Mouse (Mus musculus) heart, adult 8-10 months (tissue): ENCODE results near the gene Cyp2c69. TPM values are rescaled to one million over a fixed set of nuclear protein-coding genes. Genes with fewer than 3 reads are reported as not detected.
"Not testable (repeated sequence)": the region's sequence is repeated elsewhere in the genome, so short reads cannot be mapped to it uniquely, and the experiment has no call there.

ENCODE experiments used
- DNase-seq: peaks from one replicate; pipeline ENCODE4 v3.0.0; 2022; ENCODE audit warnings: low spot score
- total RNA-seq, 4 experiments: library from RNA; stranded (reverse); gene quantifications; 2 replicates each; pipeline ENCODE4 v1.2.4; 2022

The Cyp2c69 gene
- total RNA-seq = not detected

DNA sequence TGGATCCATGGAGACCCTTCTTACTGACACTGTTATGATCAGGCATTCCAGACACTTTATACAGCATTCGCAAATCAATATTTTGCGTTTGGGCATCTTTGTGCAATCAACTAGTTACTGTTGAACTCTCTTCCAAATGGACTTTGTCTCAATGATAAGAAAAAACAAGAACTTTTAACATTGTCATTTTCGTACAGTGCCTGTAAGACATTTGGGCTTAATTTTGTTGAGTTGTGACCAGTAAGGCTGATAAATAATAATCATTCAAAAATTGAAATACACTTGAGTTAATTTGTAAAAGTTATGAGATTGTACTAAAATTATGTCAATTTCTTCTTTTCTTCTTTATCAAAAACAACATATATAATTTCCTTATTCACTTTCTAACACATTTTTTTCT is at the start of gene Cyp2c69:
TSS of gene Cyp2c69 (minus strand) at position 101 of the 400 bp plus-strand sequence.
- not testable (repeated sequence) for DNase-seq

DNA sequence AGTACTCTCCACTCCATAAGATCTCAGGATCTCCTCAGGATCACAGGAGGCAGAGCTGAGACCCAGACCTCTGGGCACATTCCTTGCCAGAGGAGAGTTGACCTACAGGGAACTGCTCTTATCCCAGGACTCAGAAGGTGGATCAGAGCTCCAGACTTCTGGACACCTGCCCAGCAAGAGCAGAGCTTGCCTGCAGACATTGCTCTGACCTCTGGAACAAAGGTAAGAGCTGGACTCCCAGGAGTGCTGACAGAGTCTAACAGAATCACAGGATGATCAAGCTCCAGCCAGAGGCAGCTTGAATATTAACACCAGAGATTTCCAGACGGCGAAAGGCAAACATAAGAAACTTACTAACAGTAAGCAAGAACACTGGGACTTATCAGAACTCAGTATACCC is 48.8 kb upstream of the Cyp2c69 start:
- no peak for DNase-seq

DNA sequence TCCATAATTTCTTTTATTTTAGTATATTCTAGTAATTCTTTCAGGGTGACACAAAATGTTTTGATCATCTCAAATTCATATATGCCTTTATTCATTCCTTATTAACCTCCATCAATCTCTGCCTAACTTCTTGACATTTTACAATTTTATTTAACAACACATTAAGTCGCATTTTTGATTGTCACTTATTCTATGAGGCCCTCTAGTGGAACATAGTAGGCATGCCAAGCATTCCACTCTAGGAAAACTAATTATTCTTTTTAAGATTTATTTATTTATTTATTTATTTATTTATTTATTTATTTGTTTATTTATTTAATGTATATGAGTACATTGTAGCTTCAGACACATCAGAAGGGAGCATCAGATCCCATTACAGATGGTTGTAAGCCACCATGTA is 43.4 kb upstream of the Cyp2c69 start:
- no peak for DNase-seq

DNA sequence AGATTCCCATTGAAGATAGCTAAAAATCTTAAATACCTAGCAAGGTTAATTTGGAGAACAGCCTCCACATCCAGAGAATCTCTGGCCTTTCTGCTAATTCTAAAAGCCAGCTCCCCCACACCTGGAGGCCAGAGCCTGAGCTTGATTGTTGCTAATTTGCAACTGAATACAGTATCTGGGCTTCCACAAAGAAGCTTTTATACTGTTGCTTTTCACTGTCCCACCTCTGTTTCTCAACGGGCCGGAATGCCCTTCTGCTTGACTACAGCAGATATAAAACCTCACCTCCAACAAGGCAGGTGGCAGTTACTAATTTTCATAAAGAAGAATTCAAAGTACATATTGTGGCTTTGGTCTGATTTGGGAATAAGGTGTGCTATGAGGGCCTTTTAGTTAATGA is 15.1 kb upstream of the Cyp2c69 start:
- no peak for DNase-seq

DNA sequence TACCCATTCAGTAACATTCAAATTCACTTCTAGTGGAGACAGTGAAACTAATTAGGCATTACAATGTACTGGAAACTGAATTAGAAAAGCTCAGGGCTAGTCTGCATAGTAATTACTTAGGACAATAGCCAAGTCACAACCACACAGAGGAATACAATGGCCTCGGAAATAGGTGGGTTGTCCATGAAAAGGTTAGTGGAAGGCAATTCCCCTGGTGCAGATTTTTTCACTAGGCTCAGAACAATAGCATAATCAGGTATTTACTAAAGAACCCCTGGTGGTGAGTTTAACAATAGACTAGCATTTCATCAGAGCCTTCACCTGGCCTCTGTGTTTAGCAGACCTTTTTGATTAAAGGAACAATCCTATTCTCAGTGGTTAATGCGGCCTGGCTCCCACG is 3.5 kb upstream of the Cyp2c69 start:
- not testable (repeated sequence) for DNase-seq

DNA sequence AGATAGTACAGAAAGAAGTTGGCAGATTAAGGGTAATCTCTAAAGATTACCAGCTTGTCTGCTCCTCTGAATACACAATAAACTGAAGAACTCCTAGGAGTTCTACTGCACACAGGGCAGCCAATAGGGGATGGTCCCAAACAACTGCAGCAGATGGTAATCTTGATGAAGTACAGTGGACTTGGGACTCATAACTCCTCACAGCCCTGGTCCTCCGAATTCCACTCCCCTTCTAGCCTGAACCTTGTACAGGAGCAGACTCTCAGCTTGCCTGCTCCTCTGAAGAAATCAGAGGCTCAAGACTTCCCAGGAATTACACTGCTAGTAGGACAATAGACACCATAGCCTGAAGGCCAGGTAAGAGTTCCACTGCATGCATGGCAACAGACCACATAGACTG is 20.5 kb downstream of the Cyp2c69 start:
- DNase-seq = no peak

DNA sequence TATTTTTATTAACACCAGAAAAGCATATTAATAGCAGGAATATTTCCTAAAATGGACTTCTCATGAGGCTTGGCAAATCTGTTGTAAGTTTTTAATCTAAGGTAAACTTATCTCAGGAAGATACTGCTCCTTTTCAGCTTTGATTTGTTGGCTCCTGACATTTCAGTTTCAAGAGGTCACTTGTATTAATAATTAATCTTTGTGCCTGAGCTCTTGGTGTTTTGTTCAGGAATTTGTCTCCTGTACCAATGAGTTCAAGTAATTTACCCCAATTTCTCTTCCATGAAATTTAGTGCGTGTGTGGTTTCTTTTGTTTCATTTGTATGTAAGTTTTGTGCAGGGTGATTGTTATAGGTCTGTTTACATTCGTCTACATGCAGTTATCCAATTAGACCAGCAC is 65.7 kb downstream of the Cyp2c69 start:
- not testable (repeated sequence) for DNase-seq

DNA sequence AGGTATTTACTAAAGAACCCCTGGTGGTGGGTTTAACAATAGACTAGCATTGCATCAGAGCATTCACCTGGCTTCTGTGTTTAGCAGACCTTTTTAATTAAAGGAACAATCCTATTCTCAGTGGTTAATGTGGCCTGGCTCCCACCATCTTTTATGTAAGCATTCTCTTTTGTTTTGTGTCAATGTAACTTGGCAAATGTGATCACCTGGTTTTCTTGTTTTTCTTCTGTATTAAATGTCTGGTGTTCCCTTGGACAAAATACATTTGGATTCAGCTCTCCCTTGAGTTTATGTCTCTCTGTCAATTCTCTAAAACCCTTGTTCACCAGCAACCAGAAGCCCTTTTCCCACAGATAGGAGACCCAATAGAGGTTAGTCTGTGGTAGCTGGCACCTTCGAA is 70.2 kb downstream of the Cyp2c69 start:
- not testable (repeated sequence) for DNase-seq

DNA sequence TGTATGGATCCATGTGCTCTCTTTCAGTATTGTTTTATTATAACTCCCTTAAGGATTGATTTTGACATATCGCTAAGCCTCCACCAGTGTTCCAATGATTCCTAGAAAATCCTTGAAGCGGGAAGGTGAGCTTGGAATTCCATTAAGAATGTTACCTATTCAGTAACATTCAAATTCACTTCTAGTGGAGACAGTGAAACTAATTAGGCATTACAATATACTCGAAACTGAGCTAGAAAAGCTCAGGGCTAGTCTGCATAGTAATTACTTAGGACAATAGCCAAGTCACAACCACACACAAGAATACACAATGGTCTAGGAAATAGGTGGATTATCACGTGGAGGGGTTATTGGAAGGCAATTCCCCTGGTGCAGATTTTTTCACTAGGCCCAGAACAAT is 70.6 kb downstream of the Cyp2c69 start:
- not testable (repeated sequence) for DNase-seq

DNA sequence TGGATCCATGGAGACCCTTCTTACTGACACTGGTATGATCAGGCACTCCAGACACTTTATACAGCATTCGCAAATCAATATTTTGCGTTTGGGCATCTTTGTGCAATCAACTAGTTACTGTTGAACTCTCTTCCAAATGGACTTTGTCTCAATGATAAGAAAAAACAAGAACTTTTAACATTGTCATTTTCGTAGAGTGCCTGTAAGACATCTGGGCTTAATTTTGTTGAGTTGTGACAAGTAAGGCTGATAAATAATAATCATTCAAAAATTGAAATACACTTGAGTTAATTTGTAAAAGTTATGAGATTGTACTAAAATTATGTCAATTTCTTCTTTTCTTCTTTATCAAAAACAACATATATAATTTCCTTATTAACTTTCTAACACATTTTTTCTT is 73.9 kb downstream of the Cyp2c69 start, which contains the start of gene Cyp2c40:
TSS of gene Cyp2c40 (minus strand) at position 101 of the 400 bp plus-strand sequence.
- DNase-seq = not testable (repeated sequence)

Other genes starting within 250 kb of the Cyp2c69 start
- not detected for gene Cyp2c67, start 237.7 kb downstream of the Cyp2c69 start, total RNA-seq
- not detected for gene Cyp2c68, start 145.7 kb downstream of the Cyp2c69 start, total RNA-seq
- gene Cyp2c40, start 74.0 kb downstream of the Cyp2c69 start, total RNA-seq = not detected
- gene Cyp2c37, start 105.6 kb upstream of the Cyp2c69 start, total RNA-seq = not detected
- gene Cyp2c54, start 187.0 kb upstream of the Cyp2c69 start, total RNA-seq = not detected
- gene Cyp2c50, start 202.9 kb upstream of the Cyp2c69 start, total RNA-seq = not detected